Mouse (Mus musculus) c-Kit-positive CD71-positive TER-119-negative erythroid progenitor cells, embryonic 14.5 days (primary cell): Measurements from ENCODE around the gene Copb1.
A peak's percentile ranks its signal among the peaks of the same experiment; 100 is the strongest.
"Not testable (repeated sequence)": the region's sequence is repeated elsewhere in the genome, so short reads cannot be mapped to it uniquely, and the experiment has no call there.

Source experiments
- DNase-seq: peaks from one replicate; pipeline ENCODE4 v3.0.0-alpha.2; 2013; ENCODE audit warnings: low read depth

Gene Copb1

DNA sequence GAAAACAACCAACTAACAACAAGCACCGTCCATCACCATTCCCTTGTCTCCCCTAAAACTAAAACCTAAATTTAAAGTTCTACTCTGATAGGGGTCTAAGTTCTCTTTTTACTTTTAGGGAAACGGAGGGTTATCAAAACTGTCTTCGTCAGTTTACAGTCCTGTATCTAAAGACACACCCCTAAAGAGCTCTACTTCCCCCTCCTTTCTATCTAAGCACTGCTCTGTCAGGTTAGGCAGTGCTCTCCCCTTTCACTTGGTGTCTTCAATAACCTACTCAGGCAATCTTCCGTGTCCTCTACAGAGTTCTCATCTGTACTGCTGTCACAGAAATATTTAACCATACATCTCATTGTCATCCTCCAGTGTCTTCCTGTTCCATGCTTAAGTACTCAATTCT lies 34.1 kb downstream of the Copb1 start:
- no peak for DNase-seq

DNA sequence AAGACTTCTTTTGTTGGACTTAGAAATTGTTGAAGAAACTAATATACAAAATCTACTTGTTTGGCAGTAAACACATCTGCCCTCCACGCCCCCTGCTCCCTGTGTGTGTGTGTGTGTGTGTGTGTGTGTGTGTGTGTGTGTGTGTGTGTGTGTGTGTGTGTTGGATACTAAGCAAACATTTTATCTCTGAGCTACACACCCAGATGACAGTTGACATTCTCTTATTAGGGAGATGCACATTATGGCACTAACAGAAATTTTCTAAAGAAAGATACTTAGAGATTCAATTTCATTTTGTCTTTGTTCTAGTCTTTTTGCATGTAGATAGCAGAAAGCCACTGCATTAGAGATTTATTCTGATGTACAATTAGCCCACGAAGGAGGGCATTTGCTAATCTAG lies 37.6 kb downstream of the Copb1 start:
- DNase-seq = no peak

DNA sequence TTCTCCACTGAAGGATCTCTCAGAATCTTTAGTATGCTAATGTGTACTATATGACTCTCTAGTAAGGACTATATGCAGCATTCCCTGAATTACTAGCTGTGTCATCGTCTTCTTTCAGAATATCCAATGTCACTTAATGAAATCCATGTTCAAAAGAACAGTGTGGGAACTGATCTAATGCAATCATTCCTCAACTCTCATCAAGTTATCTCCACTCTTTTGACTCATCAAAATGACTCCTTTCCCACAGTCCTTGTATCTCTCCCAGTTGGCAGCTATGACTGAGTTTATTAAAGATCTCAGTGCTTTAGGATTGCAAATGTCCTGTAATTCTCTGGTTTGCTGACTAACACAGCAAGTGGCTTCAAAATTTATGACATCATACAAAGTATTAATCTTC lies 40.1 kb downstream of the Copb1 start:
- DNase-seq = no peak

DNA sequence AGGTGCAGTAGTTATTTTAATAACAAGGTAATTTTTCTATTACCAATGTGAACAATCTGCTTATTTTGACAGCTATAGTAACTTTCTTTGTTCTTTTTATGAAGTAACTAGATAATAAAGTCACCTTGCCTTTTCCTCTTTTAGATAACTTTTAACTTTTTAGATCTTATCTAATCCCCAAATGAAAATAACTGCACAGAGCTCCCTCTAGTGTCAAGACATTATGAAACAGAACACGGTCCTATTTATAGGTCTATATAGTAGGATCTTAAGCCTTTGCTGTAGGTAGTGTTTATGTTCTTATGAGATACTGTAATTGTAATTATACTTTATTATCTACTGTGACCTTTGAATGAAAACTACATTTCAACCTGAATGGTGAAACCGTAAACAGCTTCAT lies 41.0 kb downstream of the Copb1 start:
- DNase-seq = peak; percentile 14

DNA sequence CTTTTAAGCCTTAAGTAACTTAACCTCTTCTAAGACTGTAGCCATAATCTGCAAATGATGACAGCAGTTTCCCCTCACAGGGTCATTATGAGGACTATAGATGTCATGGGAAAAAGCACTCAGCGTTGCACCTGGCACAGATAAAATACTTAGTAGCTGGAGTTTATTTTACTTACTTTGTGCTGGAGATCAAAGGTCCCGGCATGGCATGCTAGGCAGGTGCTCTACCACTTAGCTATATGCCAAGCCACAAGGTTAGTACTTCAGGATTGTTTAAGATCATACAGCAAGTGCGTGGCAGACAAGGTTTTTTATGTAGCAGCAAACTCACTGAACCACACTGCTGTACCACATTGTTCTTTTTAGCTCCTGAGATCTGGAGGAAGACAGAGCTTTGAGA lies 43.9 kb downstream of the Copb1 start:
- DNase-seq = no peak

DNA sequence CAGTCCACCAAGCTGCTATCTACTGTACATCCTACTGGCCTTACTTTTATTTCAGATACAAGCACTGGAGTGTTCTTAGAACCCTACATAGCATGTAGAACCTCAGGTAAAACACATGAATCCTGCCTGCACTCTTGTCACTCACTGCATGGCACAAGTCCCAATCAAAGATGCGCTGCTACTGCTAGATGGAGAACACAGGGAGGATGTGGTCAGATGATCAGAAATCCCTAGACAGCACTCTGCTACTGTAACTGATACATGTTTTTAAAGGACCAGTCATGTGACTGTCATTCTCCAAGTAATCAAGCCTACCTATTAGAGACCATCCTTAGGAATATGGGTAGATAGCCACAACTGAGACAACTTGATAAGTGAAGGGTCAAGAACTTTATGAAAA lies 44.7 kb downstream of the Copb1 start:
- no peak for DNase-seq

DNA sequence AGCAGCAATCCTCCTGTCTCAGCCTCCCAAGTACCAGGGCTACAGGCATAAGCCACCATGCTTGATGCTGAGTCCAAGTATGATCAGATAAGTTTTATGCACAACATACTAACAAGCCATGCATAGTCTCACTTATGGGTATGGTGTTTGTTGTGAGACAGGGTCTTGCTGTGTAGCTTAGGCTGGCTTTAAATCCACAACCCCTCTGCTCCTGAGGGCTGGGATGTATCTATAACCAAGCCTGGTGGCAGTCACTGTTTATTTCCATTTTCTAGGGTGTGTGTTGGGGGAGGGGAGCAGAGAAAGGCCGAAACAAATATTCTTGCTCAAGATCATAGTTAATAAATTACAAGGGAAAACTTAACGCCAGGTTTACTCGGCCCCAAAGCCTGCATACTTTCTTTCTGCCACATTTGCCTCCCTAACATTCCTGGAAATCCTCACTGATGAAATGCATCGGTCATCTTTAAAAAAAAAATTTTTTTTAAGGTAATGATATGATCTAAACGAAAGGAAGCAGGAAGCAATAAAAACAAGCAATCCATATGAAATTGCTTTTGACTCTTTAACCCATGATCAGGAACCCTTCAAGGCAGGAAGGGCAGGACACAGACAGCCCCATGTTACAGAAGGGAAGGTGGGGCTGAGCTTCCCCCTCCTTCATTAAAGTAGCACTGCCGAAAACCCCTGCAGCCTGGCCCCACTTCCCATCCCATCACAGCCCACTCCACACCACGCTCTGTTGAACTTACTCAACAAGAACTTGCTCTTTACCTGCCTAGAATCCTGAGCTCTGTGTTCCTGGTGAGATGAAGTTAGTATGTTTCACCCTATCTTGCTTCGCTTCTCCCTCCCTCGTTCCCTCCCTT lies 50.8 kb downstream of the Copb1 start:
- no peak for DNase-seq

DNA sequence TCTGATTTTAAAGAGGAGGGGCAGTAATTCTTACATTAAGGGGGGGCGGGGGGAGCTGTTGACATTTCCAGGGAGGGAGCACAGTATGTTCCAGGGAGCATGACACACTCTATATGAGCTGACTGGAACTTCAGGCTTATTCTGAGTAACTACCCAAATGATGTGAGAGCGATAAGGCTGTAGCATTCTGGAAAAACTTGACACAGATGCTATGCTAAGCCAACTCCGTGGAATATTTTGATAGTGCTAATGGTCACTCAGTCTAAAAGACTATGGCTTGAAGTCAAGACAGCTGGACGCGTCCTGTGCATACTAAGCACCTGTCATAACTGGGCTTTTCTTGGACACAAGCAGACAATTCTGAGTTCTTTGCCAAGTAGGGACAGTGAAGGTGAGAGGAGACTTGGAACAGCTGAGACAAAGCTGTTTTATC lies 51.5 kb downstream of the Copb1 start:
- no peak for DNase-seq

DNA sequence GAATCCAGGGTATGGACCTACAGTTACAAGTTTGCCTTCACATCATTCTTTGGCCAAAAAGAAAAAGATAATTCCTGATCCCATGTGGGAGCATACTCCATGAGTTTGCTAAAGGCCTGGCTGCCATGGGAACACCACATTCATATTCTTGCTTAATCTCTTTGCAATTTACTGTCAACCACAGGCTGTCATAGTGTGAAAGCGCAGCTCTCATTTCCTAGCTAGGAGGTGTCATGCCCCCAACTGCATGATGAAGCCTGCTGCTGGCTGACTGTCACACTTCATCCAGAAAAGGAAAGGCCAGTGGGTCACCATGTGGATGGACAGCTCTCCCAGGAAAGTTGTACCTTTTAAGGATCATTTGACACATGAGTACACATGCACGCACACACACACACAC lies 53.9 kb downstream of the Copb1 start:
- no peak for DNase-seq

DNA sequence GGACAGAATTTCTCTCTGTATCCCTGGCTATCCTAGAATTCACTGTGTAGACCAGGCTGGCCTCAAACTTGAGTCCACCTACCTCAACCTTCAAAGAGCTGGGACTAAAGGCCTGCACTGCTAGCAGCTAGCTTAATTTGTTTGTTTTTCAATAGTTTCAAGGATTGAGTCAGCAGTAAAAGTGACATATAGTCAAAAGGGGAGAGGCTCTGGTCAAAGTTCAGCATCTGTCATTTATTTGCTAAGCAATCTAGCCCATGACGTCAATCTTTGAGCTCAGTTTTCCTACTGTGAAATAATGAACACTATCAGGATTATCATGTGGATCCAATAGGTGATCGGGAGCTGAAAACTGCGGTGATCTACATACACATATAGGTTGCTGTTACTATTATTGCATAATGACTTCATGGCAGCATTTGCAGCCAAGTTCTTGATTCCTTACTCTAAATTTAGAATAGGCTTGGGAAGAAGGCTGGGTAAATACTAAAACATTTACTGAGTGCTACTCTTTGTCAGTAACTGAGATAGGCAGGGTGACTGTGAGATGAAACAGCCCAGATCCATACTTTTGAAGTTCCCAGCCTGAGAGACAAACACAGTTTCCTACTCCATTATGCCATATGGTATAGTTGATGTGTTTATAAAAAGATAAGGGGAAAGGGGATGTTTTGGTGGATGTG lies 54.9 kb downstream of the Copb1 start:
- DNase-seq = no peak

DNA sequence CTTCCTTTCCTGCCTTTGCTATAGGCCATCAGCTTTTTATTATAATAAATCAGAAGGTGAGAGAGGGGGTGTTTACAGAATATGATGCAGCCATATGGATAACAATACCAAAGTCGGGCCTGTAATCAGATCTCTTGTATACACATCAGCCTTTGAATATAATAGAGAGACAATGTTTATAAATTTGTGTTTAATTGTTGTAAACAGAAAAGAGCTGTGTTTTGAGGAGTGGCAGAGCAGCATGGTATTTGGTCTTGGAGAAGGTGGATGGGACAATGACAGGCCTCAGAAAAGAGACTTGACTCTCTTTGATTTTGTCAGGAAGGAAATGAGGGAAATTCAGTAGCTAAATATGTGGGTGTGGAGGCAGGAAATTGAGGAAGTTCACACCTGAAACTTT lies 56.3 kb downstream of the Copb1 start:
- no peak for DNase-seq

DNA sequence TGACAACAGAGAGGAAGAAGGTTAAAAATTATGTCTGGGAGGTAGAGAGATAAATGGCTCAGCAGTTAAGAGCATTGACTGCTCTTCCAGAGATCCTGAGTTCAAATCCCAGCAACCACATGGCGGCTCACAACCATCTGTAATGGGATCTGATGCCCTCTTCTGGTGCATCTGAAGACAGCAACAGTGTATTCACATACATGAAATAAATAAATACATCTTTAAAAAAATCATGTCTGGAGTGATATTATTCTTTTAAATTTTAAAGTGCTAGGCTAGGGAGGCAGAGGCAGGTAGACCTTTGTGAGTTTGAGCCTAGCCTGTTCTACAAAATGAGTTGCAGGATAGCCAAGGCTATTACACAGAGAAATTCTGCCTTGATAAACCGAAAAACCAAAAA lies 57.9 kb downstream of the Copb1 start:
- DNase-seq = not testable (repeated sequence)

DNA sequence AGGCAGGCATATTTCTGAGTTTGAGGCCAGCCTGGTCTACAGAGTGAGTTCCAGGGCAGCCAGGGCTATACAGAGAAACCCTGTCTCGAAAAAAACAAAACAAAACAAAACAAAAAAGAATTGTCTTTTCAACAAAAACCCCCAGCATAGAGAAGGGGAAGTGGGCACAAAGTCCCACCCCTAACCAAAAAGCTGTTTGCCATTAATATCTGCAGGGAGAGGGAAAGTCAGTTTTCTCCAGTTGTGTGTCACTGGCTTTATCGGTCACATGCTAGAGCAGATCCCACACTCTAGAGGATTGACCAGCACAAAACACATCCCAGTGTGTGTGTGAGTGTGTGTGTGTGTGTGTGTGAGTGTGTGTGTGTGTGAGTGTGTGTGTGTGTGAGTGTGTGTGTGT lies 59.7 kb downstream of the Copb1 start:
- not testable (repeated sequence) for DNase-seq

DNA sequence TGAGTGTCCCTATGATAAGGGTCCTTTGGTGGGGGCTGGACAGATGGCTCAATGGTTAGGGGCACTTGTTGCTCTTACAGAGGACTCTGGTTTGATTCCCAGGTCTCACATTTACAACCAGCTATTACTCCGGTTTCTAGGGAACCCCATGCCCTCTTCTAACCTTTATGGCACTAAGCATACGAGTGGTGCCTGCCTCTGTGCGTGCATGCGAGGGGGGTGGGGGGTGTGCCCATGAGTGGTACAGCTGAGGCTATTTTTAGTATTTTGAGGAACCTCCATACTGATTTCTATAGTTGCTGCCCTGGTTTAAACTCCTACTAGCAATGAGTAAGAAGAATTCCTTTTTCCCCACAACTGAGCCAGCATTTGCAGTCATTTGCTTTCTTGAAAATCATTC lies 60.3 kb downstream of the Copb1 start:
- no peak for DNase-seq

DNA sequence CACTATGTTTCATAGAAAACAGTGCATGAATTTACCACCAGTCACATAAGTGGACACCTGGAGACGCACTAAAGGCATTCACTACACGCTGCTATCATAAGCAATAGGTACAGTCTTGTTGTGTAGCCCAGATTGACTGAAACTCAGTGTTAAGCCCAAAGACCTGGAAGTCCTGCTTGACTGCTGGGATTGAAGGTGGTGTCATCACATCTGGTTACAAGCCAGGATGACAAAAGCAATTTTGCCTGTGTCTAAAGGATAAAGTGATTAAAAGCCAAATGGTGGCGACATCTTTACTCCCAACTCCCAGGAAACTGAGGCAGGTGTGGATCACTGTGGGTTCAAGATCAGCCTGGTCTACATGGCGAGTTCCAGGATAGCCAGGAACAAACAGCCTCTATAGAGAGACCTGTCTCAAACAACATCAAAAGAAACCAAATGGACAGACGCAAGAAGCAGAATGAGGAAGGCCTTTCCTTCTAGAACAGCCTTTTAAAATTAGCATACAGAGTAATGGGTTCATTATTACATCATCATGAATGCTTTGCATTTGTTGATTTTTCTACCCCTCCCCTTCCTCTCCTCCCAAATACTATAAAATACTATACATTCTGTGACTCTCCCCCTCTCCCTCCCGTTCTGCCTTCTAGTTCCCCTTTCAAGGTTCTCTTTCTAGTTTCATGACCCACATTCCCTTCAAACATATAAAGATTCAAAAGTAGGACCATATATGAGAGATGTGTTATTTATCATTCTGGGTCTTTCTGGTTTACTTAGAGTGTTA lies 61.0 kb downstream of the Copb1 start:
- no peak for DNase-seq

DNA sequence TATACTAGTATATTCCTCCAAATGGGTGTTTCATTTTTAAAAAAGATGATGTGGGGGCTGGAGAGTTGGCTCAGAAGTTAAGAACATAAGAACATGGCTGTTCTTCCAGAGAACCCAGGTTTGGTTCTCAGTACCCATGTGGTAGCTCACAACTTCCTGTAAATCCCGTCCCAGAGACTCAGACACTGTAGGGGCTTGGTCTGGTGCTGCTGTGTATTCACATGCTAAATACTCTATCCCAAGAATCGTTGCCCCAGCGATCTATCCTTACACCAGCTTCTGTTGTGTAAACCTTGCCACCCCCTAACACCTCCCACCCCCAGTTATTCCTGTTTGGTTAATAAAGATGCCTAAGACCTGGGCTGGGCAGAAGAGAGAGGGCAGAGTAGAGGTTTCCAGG lies 61.9 kb downstream of the Copb1 start:
- no peak for DNase-seq

DNA sequence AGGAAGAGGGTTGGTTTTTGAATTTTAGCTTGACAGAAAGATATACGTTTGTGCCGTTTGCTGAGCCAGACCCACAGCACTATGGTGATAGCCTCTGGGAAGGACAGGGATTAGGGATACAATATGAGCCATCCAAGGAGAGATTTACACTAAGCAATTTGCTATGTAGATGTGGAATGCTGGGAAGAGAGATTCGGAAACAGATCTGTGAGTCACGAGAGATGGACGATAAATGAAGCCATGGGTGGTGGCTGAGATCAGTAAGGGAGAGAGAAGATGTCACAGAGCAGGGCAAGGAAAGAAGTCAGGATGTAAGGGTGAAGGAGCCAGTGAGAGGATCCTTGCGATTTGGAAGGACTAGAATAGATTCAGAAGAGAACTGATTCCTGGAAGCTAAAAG lies 71.1 kb downstream of the Copb1 start:
- DNase-seq = no peak

DNA sequence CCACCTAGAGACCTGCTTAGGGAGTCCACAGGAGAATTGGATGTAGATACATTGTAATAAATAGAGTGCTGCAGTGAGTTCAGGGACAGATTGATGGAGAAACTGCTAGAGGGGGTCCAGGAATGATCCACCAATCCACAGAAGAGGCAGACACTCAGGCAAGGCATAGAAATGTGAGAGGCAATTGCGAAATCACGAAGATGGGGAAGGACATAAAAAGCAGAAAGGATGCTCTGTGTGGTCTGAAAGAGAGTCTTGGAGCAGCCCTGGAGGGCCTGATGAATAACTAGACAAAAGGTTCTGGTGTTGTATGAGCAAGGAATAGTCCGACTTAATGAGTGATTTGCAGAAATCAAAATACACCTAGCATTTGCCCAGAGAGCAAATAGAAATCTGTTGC lies 71.8 kb downstream of the Copb1 start:
- no peak for DNase-seq

DNA sequence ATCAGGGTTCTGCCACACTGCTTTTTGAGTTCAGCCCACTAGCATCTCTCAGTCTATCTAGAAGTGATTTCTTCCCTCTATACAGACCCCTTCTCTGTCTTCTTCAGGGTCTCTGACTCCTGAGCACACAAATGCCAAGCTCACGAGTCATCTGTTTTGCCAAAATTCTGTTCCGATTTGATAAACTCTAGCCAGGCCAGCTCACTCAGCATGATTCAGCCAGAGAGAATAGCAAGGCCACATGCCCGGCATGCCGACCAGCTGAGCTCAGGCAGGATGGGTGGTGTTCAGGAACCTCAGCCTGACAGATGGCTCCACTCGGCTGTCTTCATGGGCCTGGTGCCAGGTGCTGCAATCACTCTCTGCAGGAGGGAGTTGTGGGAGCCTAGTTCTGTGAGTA lies 73.1 kb downstream of the Copb1 start:
- DNase-seq = no peak

DNA sequence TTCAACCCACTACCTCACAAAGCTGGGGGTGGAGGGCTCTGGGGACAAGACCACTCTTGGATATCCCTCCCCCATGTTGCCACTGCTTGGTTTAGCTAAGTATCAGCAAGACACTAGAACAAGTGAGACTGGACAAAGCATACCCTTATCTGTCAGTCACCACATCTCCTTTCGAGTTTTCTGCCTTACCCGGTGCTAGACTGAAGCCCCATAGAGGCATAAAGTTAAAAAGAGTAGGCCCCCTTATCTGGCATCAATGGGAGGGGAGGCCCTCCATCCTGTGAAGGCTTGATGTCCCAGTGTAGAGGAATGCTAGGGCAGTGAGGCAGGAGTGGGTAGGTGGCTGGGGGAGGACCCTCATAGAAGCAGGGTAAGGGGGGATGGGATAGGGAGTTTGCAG lies 77.9 kb downstream of the Copb1 start:
- no peak for DNase-seq

DNA sequence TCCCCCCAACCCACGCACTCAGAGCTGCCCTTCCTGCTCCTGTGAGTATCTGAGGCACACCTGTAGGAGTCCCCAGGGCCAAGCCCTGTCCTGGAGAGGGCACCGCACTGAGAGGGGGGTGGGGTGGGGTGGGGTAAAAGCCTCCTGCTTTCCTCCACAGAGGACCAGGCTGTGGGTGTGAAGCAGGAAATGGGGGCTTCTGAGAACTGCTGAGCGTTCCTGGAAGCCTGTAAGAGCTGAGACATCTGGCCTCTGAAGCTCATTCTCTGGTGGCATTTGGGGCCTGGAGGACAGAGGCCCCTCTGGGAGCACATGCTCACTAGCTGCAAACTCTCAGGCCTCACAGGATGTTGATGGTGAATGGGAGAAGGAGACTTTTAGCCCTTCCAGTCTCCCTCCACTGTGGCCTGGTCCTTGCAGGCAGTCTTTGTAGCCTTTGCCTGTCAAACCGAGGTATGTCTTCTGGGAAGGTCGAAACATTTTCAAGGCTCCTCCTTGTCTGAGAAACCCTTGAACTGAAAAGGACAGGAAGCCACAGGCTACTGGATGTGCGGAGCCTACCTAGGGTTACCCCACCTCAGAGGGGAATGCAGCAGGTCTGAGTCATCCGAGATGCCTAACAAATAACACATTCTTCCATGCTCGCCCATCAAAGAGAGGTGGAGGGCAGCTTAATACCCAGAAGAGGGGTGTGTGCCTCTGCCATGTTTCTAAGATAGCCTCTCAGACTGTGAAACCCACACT lies 83.0 kb downstream of the Copb1 start:
- DNase-seq = no peak

DNA sequence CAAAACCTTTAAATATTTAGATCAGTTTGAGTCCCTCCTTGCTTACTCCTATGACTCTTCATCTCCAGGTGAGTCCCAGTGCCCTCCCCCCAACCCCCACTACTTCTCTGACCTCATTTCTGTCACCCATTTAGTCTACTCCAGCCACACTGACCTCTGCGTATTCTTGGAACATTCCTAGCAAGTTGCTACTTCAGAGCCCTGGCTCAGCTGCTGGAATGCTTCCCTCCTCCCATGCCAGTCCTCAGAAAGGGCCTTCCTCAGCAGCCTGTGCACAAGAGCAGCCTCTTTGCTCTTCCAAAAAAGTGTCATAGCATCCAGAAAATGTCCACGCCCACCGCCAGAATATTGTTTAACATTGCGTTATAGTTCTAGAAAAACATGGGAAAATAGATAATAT lies 84.5 kb downstream of the Copb1 start:
- DNase-seq = no peak
